Mouse (Mus musculus): ENCODE measurements around the gene Olfr56.

Gene Olfr56

DNA sequence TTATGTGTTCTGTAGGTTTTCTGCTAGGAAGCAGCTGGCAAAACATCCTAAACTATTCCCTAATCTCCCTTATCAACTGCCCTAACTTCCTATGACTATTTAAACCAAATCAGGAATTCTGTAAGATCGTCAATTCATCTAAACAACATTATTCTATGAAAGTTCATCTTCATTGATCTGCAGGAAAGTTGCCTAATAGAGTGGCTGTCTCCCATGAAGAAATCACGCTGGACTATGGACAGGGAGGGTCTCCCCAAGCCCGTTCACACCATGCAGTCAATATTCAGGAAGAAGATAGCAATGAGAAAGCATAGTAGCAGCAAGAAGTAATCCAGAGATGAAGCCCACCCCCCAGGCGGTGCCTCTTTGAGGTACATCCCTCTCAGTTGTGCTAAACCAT is 112.5 kb downstream of the Olfr56 start:
- no peak for DNase-seq (ENCODE audit: low spot score in 2 of 2)

- DNase-seq (ENCODE audit: low spot score in 2 of 2), result no peak
Observed at GRCm38 (mm10) chr11:49092053-49092586, 113.4 kb downstream of the Olfr56 start.

GRCm38 (mm10) chr11:49092786-49093185 is 114.1 kb downstream of the Olfr56 start:
- DNase-seq (ENCODE audit: low spot score in 2 of 2), result no peak

DNA sequence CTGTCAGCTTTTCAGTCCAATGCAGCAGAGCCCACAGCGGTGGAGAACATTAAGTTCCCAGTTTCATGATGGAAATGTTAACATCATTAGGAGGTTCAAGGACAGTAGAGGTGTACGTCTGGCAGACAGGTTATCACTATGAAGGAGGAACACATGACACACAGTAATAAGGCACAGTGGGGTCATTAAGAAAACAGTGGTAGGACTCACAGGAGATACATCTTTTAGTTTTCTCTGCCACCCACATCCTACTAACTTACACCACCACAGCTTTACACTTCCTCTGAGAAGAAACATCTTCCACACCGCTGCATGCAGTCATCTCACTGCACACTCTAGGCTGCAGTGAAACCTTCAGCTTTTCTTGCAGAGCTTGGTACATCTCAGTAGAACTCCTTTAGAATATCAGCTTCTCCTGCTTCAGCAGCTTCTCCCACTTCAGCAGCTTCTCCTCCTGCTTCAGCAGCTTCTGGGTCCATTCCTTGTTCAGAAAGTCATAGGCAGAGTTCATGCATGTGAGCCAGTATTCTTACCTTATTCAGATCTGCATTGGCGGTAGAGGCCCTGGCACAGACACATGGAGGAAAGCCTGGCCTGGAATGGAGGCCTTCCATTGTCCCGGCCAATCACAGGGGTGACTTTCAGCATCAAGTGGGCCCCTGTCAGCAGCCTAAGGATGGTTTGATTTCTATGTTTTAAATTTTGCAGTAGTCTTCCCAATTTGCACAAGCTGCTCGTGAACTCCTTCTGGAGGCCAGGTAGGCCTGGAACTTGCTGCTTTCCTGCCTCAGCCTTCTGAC is 115.4 kb downstream of the Olfr56 start:
- no peak for DNase-seq (ENCODE audit: low spot score in 2 of 2)

DNA sequence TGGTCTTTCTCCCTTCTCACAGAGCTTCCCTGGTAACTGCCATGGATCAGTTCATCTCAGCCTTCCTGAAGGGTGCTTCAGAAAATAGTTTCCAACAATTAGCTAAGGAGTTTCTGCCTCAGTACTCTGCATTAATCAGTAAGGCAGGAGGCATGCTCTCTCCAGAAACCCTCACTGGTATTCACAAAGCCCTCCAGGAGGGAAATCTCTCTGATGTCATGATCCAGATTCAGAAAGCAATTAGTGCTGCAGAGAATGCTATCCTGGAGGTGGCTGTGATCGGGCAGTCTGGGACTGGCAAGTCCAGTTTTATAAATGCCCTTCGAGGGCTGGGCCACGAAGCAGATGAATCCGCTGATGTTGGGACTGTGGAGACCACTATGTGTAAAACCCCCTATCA is 116.7 kb downstream of the Olfr56 start:
- DNase-seq (ENCODE audit: low spot score in 2 of 2), result no peak

DNA sequence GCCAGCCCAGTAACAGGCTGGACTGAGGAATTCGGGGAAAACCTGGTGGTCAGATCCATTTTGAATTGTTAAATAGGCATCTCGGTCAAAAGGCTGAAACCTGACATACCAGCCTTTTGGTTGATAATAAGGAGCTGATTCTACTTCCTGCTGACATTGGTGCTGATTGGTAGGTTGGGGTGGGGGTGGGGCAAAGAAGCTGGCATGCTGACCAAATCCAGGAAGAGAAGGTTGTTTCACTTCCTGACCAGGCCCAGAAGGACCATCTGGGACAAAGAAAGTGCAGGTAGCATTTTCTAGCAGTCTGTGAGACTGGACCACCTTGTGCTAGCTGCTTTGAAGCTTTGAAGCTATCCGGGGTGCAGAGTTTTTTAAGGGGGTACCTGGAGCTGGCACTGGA is 121.7 kb downstream of the Olfr56 start:
- DNase-seq (ENCODE audit: low spot score in 2 of 2), result no peak

GRCm38 (mm10) chr11:49101500-49101899 is 122.8 kb downstream of the Olfr56 start:
- DNase-seq (ENCODE audit: low spot score in 2 of 2), result no peak

DNA sequence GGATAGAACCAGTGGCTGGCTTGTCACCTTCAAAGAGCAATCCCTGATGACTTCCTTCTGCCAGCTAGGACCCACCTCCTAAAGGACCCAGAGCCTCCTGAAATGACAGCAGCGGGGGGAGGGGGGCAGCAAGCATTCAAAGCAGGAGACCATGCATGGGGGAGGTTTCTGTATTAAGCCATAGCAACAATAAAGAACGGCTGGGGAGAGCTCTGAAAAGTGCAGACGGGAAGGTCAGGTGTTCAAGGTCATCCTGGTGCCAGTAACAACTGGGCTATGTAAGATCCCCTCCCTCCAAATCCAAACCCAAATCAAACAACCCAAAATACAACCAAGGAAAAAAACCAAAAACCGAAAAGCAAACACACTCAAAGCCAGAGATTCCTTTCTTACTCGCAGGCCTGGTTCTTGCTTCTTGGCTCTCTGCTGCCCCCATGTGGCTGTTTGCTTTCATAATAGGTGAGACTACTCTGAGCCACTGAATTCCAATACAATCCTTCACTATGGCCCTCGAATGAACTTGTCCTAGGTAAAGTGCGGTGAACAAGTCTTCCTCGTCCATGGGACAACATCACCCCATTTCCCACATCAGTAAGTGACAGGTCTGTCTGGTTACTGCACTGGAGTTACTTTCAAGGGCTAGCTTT is 124.5 kb downstream of the Olfr56 start:
- peak; percentile 92 to 95 for DNase-seq (ENCODE audit: low spot score in 2 of 2)

DNA sequence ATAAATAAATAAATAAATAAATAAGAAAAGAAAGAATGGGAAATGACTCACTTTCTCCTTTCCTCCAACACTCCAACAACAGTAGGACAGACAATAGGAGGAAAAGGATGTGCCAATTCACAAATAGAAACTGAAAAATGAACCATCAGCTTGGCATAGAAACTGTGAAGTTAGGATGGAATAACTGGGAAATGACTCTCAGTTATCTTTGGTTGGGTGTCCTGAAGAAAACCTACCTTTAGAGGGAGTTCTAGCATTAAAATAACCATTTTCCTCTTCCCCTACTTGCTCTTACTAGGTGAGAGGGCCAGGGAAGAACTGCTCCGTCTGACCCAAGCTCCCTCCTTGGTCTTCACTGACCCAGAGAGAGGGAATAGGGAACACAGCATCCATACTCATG is 127.1 kb downstream of the Olfr56 start:
- no peak for DNase-seq (ENCODE audit: low spot score in 2 of 2)

GRCm38 (mm10) chr11:49107650-49108537 is 129.2 kb downstream of the Olfr56 start:
- DNase-seq (ENCODE audit: low spot score in 2 of 2), result no peak

DNA sequence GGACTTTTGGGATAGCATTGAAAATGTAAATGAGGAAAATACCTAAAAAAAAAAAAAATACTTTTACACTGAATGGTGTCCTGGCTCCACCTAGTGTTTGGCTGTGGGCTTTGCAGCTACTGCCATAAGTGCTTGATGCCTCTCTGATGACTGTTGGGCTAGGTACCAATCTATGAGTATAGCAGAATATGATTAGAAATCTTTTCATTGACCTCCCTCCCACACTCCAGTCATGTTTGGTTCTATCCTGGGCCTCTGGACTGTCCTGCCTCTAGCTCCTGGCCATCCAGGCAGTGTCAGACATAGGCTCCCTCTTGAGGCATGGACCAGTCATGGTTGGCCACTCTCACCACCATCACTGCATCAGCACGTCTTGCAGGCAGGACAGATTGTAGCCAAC is 130.1 kb downstream of the Olfr56 start:
- peak; percentile 50 to 54 for DNase-seq (ENCODE audit: low spot score in 2 of 2)

- peak in 1 of 2 experiments; percentile 16 for DNase-seq (ENCODE audit: low spot score in 2 of 2)
Observed at GRCm38 (mm10) chr11:49111000-49111399, 132.3 kb downstream of the Olfr56 start.

GRCm38 (mm10) chr11:49112624-49113219 is 134.0 kb downstream of the Olfr56 start:
- peak; percentile 30 to 56 for DNase-seq (ENCODE audit: low spot score in 2 of 2)

DNA sequence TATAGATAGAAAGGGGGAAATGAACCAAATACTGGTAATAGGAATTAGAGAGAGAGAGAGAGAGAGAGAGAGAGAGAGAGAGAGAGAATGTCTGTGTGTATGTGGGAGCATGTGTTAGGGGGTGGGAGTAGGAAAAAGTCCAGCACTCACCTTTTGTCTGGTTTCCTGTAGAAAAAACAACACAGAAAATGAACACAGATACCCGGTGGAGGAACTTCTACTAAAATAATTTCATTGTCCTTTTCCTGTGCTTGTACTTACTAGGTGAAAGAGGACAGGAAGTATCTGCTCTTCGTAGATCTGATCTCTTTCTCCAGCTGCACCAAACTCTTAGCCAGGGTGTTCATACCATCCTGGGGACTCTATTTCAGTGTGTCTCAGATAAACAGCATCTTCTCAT is 135.5 kb downstream of the Olfr56 start:
- DNase-seq (ENCODE audit: low spot score in 2 of 2), result no peak

DNA sequence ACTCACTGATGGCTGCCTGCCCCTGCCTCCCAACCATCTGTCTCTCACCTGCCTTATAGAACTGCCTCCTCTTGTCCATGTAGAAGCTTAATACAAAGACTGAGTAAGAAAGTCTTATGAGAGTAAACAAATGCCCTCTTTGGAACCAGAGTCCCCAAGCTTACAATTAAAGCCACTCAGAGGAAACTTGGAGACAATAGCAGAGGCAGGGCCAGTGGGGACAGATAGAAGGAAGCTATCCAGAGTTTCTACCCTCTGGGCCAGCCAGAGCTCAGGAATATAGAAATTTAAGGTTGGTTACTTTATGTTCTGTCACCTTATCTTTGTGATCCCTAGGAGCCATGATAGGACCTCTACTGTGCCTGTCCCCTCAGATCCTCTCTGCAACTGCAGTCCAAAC is 136.1 kb downstream of the Olfr56 start, which contains the start of gene Olfr1396:
TSS of gene Olfr1396 (minus strand) at position 101 of the 400 bp plus-strand sequence.
- DNase-seq (ENCODE audit: low spot score in 2 of 2), result no peak

DNA sequence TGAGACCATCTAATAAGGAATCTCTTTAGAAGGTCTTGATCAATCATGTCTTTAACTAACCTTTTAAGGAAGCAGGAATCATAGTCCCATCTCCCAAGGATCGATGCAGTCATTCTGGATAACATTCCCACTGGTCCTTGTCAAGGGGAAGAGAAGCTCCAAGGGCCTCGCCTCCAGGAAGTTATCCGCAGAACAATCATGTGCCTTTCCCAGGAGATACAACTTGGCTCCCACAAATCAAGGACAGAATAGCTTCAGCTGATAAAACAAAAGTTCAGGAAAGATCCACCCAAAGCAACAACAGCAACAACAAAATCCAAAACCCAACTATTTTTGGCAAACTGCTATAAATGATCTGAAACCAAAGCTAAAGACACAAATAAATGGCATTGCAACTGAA is 140.9 kb downstream of the Olfr56 start:
- DNase-seq (ENCODE audit: low spot score in 2 of 2), result no peak

DNA sequence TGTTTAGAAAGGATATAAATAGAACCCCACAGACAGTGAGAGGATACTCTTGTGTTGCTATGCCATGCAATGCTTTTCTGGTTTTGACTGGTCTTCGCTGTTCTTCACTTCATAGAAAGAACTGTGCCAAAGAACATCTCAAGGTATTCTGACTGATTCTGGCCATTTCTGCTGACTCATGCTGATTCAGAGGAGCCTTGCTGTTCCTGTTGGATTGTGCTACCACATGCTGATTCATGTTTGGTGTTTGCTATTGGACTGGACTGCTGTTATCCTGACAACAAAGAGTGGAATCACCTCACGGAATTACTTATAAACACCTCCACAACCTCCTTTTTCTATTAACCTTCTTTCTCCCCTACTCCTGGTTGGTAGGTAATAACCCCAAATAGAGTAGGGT is 145.5 kb downstream of the Olfr56 start:
- no peak for DNase-seq (ENCODE audit: low spot score in 2 of 2)

GRCm38 (mm10) chr11:49141974-49142373 is 163.3 kb downstream of the Olfr56 start, which contains the start of gene Olfr1395:
Gene Olfr1395, plus strand, starts transcription at chr11:49142274.
- DNase-seq (ENCODE audit: low spot score in 2 of 2), result no peak

DNA sequence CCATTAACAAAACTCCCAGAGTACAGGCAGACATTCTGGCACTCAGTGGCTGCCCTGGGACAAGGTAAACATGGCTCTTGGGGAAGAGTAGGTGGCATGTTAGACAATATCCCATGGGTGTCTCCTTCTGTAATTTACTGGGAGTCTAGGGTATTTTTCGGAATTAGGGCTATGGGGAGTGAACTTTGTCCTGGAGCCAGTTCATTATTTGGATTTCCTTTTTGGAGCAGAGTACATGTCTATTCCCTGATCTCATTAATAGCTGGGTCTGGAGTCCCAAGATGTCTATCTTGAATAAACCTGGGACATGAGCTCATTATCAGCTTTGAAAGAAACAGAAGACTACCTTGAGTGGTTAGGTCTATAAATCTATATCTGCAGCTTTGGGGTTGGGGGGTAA is 175.4 kb downstream of the Olfr56 start, which contains the start of gene Olfr1394:
TSS of gene Olfr1394 (plus strand) at position 301 of the 400 bp plus-strand sequence.
- no peak for DNase-seq (ENCODE audit: low spot score in 2 of 2)

DNA sequence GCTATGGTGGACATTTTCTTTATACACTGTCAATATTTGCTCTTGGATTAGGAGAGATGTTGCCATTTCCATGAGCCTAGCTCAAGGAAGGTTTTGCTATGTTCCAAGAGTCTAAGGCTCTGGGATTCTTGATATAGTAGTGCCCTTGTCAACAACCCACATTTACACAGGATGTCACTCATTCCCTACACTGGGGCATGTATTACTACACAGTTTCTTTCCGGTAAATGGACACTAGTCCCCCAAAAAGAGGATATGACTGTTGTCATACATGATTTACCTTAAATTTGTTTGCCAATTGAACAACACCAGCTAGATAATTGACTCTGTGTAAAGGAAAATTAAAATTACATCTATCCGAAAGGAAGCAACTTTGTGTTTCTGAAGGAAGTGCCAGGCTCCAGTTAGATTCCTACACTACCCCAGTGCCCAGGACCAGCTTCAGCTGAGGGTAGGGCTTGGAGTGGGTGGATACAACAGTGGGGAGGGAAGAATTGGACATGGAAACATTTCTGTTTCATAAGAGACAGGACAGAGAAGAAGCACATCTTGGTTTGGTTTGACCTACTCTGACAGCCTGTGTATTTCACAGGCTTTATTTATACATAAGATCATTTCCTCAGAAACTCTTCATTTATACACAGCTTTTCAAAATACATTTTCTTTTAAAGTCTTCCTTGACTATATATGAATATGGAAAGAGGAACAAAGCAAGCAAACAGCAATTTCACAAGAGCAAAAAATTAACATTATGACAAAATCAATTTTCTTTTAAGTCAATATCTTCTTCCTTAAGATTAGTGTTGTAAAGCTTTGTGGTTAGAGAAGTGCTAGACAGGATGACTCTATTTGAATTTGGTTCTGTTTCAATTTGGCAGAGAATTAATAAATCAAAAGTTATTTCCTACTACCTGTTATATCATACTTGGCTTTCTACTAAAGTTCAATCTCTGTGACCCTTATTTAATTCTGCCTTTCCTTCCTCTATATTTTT is 178.4 kb downstream of the Olfr56 start:
- no peak for DNase-seq (ENCODE audit: low spot score in 2 of 2)
